Mouse (Mus musculus): ENCODE measurements around the gene Arnt. TPM values are rescaled to one million over a fixed set of nuclear protein-coding genes. Genes with fewer than 3 reads are reported as not detected.
"Not testable (repeated sequence)": the region's sequence is repeated elsewhere in the genome, so short reads cannot be mapped to it uniquely, and the experiment has no call there.

Gene Arnt
- polyA plus RNA-seq, 1 experiment from 2014 or later, result 52.3 TPM

GRCm38 (mm10) chr3:95534927-95535326 is 100.7 kb downstream of the Arnt start:
- H3K36me3 ChIP-seq, result no peaks in the 10 kb centered on the region
- H3K4me2 ChIP-seq, result no peak overlapping the region
- WGBS, result 84% methylated on average over 1 of the region's 1 CpGs
- no peak for ATAC-seq (ENCODE audit: insufficient number of reproducible peaks, low FRiP score, low TSS enrichment, low read depth)
- H3K9ac ChIP-seq, result no peak overlapping the region
- no peaks in the 10 kb centered on the region for H3K9me3 ChIP-seq
- H3K4me3 ChIP-seq, result no peak overlapping the region
- H3K27ac ChIP-seq, result no peak overlapping the region
- H3K4me1 ChIP-seq, result no peaks in the 10 kb centered on the region
- H3K27me3 ChIP-seq, result no peaks in the 10 kb centered on the region

DNA sequence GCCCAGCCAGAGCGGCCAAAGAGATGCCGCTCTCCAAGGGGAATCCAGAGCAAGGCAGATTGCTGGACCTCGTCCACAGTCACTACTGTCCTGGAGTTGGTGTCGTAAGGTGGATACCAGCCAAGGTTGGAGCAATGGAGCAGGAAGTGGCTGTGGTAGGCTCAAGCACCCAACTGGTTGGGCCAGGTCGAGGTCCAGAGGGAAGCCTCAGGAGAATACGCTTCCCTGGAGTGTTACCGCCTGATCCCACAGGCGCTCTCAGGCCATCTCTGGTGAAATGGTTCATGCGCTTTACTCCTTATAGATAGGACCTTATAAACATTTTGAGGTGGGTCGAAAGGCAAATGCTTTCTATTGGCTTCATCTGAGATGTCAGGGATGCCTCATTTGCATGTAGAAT is 104.7 kb downstream of the Arnt start:
- ATAC-seq (ENCODE audit: insufficient number of reproducible peaks, low FRiP score, low TSS enrichment, low read depth), result no peak
- WGBS, result 89% methylated on average over 10 of the region's 10 CpGs
- no peaks in the 10 kb centered on the region for H3K4me1 ChIP-seq

DNA sequence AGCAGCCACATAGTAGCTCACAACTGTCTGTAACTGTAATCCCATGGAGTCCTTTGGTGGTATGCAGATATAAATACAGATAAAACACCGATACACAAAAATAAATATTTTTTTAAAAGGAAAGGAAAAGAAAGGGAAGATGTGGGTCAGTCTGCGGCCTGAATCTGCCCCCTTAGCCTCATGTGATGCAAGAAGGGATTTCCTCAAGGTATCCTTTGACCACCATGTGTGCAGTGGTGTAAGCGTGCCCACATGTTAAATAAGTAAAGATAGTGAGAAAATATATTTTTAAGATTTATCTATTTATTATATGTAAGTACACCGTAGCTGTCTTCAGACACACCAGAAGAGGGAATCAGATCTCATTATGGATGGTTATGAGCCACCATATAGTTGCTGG is 105.6 kb downstream of the Arnt start:
- WGBS, result 88% methylated on average over 4 of the region's 4 CpGs
- Histone ChIP-seq H3K9me3 (no peaks in the 10 kb centered on the region), H3K4me2 (no peak overlapping the region), H3K27ac (no peak overlapping the region), H3K9ac (no peak overlapping the region), H3K36me3 (no peaks in the 10 kb centered on the region), H3K4me1 (no peaks in the 10 kb centered on the region), H3K4me3 (no peak overlapping the region), H3K27me3 (no peaks in the 10 kb centered on the region)
- ATAC-seq (ENCODE audit: insufficient number of reproducible peaks, low FRiP score, low TSS enrichment, low read depth), result no peak

More for the DNA sequence above, 104.7 kb downstream of the Arnt start:
- no peak overlapping the region for H3K27ac ChIP-seq
- no peak overlapping the region for H3K4me2 ChIP-seq
- H3K4me3 ChIP-seq, result no peak overlapping the region
- H3K36me3 ChIP-seq, result no peaks in the 10 kb centered on the region
- no peak overlapping the region for H3K9ac ChIP-seq
- no peaks in the 10 kb centered on the region for H3K27me3 ChIP-seq
- H3K9me3 ChIP-seq, result no peaks in the 10 kb centered on the region

- not testable (repeated sequence) for H3K36me3 ChIP-seq; H3K27me3 ChIP-seq; H3K9ac ChIP-seq; H3K9me3 ChIP-seq; H3K4me2 ChIP-seq; H3K27ac ChIP-seq; H3K4me1 ChIP-seq; H3K4me3 ChIP-seq; ATAC-seq (ENCODE audit: insufficient number of reproducible peaks, low FRiP score, low TSS enrichment, low read depth)
- 82% methylated on average over 2 of the region's 2 CpGs for WGBS
Measured at GRCm38 (mm10) chr3:95541186-95541585, 107.0 kb downstream of the Arnt start.

GRCm38 (mm10) chr3:95542171-95542570 is 108.0 kb downstream of the Arnt start:
- H3K4me2 ChIP-seq, result no peak overlapping the region
- H3K9me3 ChIP-seq, result no peaks in the 10 kb centered on the region
- H3K4me3 ChIP-seq, result no peak overlapping the region
- ATAC-seq (ENCODE audit: insufficient number of reproducible peaks, low FRiP score, low TSS enrichment, low read depth), result no peak
- H3K4me1 ChIP-seq, result no peaks in the 10 kb centered on the region
- H3K27ac ChIP-seq, result no peak overlapping the region
- no peaks in the 10 kb centered on the region for H3K36me3 ChIP-seq
- no peaks in the 10 kb centered on the region for H3K27me3 ChIP-seq
- no peak overlapping the region for H3K9ac ChIP-seq

DNA sequence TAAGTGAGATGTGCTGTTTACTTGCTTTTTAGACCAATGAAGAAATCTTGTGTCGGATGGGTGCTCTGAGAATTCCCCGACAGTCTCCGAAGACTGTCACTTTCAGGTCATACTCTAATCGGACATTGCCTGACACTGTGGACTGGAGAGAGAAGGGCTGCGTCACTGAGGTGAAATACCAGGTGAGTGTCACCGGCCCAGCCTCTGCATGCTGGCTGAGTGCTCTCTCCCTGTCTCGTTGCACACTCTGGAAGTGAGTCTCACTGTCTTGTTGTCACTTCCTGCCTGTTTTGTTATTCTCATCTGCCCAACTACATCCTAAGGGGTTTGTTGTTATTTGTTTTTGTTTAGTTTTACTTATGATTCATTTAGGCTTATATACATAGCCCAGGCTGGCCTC is 108.8 kb downstream of the Arnt start:
- Histone ChIP-seq H3K4me1 (no peaks in the 10 kb centered on the region), H3K4me2 (no peak overlapping the region), H3K9me3 (no peaks in the 10 kb centered on the region), H3K9ac (no peak overlapping the region), H3K27me3 (no peaks in the 10 kb centered on the region), H3K27ac (no peak overlapping the region), H3K36me3 (no peaks in the 10 kb centered on the region), H3K4me3 (no peak overlapping the region)
- 70% methylated on average over 7 of the region's 7 CpGs for WGBS
- no peak for ATAC-seq (ENCODE audit: insufficient number of reproducible peaks, low FRiP score, low TSS enrichment, low read depth)

Other genes with a start within 250 kb of the Arnt start
- 8.6 and 10.4 TPM in 2 replicates for gene Gabpb2, start 216.5 kb upstream of the Arnt start, polyA plus RNA-seq (2015; fragmentation: Nextera tagmentation; extraction: Ambion mirVana)
- gene Cdc42se1, start 205.7 kb upstream of the Arnt start, polyA plus RNA-seq (2015; fragmentation: Nextera tagmentation; extraction: Ambion mirVana), result 114 TPM in 2 replicates
- gene Mllt11, start 202.2 kb upstream of the Arnt start, polyA plus RNA-seq (2015; fragmentation: Nextera tagmentation; extraction: Ambion mirVana), result 11.5 and 15.5 TPM in 2 replicates
- 0.53 and 0.76 TPM in 2 replicates for gene Gm128, start 192.8 kb upstream of the Arnt start, polyA plus RNA-seq (2015; fragmentation: Nextera tagmentation; extraction: Ambion mirVana)
- gene Bnipl, start 183.2 kb upstream of the Arnt start, polyA plus RNA-seq (2015; fragmentation: Nextera tagmentation; extraction: Ambion mirVana), result 15.6 and 17.2 TPM in 2 replicates
- gene Mindy1, start 153.0 kb upstream of the Arnt start, polyA plus RNA-seq (2015; fragmentation: Nextera tagmentation; extraction: Ambion mirVana), result 49.8 and 53.1 TPM in 2 replicates
- gene Prune1, start 152.3 kb upstream of the Arnt start, polyA plus RNA-seq (2015; fragmentation: Nextera tagmentation; extraction: Ambion mirVana), result 22.7 and 31.6 TPM in 2 replicates
- 12.5 and 15.1 TPM in 2 replicates for gene Anxa9, start 127.2 kb upstream of the Arnt start, polyA plus RNA-seq (2015; fragmentation: Nextera tagmentation; extraction: Ambion mirVana)
- gene Cers2, start 119.6 kb upstream of the Arnt start, polyA plus RNA-seq (2015; fragmentation: Nextera tagmentation; extraction: Ambion mirVana), result 154 and 157 TPM in 2 replicates
- gene Setdb1, start 77.2 kb upstream of the Arnt start, polyA plus RNA-seq (2015; fragmentation: Nextera tagmentation; extraction: Ambion mirVana), result 35.9 and 36.9 TPM in 2 replicates
- not detected in 2 replicates for gene 4930558C23Rik, start 31.5 kb upstream of the Arnt start, polyA plus RNA-seq (2015; fragmentation: Nextera tagmentation; extraction: Ambion mirVana)
- 97.6 and 148 TPM in 2 replicates for gene Ctsk, start 64.9 kb downstream of the Arnt start, polyA plus RNA-seq (2015; fragmentation: Nextera tagmentation; extraction: Ambion mirVana)
- gene Ctss, start 92.4 kb downstream of the Arnt start, polyA plus RNA-seq (2015; fragmentation: Nextera tagmentation; extraction: Ambion mirVana), result 20.9 and 23.8 TPM in 2 replicates
- gene Hormad1, start 125.3 kb downstream of the Arnt start, polyA plus RNA-seq (2015; fragmentation: Nextera tagmentation; extraction: Ambion mirVana), result not detected in 2 replicates
- 29.4 and 29.9 TPM in 2 replicates for gene Golph3l, start 154.5 kb downstream of the Arnt start, polyA plus RNA-seq (2015; fragmentation: Nextera tagmentation; extraction: Ambion mirVana)
- 73.4 and 74.7 TPM in 2 replicates for gene Ensa, start 190.6 kb downstream of the Arnt start, polyA plus RNA-seq (2015; fragmentation: Nextera tagmentation; extraction: Ambion mirVana)
- gene Mcl1, start 224.4 kb downstream of the Arnt start, polyA plus RNA-seq (2015; fragmentation: Nextera tagmentation; extraction: Ambion mirVana), result 35.2 and 46.1 TPM in 2 replicates

Measured in limb, embryonic 15.5 days (tissue).